Mouse (Mus musculus) ovary, postnatal 36 days (tissue): ENCODE measurements around the gene Gm1113.

ENCODE experiments used
- DNase-seq: peaks from one replicate; pipeline ENCODE4 v3.0.0; 2022; ENCODE audit warnings: low spot score, mixed read lengths

The Gm1113 gene

GRCm38 (mm10) chr9:35475394-35475793, 42.7 kb downstream of the Gm1113 start:
- DNase-seq: no peak

- no peak for DNase-seq
These were observed 43.9 kb downstream of the Gm1113 start for GRCm38 (mm10) chr9:35474104-35474724.

GRCm38 (mm10) chr9:35468913-35469312, 49.2 kb downstream of the Gm1113 start:
- DNase-seq: no peak

GRCm38 (mm10) chr9:35467264-35467817, 50.7 kb downstream of the Gm1113 start:
- peak; percentile 28 for DNase-seq

GRCm38 (mm10) chr9:35459594-35459993, 58.5 kb downstream of the Gm1113 start:
- no peak for DNase-seq
